Mouse (Mus musculus): ENCODE measurements at regions not wholly inside any gene's neighbourhood (a gene's known extent, or its start where the extent isn't known, plus 50 kb on each side); places are given as distances from the start of the nearest gene placed in this dataset.

DNA sequence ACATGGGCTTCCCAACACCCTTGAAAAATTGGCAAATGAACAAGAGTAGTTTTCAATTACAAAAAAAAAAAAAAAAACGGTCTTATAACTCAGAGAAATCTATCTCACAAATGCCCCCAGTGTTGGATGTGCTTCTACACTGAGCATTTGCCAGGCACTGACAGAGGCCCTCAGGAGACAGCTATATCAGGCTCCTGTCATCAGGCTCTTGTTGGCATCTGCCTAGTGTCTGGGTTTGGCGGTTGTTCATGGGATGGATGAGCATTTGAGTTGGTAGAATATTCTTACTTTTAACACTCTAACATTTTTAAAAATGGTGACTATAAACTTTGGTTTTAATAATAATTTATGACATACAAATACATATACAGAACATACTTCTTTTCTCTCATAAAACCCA, 1555.4 kb upstream of the Map3k7 start:
- DNase-seq, result peak; percentile 7 to 30

DNA sequence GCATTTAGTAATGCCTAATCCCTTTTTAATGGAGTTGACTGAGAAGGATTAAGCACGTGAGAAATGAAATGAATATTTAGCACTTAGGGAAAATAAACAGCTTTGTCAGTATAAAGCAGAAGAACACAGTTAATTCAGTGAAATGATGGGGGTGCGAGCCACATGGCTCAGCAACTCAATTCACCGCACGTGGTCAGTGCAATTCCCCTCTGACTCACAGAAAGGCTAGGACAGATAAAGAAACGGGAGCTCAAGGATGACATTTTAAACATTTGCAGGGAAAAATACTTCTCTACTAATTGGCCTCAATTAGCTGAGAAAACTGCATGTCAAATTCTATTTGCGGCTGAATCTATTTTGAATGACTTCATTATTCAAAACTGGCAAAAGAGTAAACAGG, 1516.3 kb upstream of the Map3k7 start:
- DNase-seq, result no peak

DNA sequence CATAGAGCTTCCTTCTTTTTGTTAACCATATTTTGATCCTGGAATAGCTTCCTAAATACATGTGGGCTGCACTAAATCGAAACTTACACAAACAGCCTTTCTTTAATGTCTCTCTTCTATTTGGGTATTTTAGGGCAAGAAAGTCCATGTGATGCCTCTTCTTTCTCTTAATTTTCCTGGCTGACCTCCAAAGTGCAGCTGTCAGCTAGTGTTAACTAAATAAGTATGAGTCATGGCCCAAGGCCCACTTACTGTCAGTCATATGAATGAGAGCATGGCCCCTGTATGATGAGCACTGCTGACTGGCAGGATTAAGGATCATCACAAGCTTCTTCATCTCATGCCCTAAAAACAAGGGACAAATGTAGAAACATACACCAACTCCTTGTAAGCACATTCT, 1513.5 kb upstream of the Map3k7 start:
- DNase-seq, result no peak

DNA sequence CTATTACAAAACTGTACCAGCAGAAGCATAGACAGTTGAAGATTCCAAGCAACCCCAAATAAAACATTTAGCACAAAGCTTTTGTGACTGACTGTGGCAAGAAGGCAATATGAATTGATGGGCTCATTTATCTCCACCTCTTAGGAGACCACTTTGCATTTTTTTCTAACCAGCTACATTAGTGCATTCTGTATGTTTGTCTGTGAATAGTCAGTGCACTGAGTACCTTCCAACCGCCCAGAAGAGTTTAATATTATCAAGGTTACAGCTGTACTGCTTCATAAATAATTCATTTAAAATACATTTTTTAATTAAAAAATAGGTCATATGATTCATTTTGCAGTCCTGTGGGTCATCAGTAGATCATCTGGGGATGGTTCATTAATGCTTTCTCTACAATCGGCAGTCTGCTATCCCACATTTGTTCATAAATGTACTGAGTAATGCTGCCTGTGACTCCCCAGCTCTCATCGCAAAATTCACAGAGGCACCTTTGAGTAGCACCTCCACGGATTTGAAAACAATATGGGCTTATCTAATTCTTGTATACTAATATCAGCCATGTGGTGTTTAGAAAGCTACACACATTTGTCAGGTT, 1496.5 kb upstream of the Map3k7 start:
- DNase-seq, result no peak

DNA sequence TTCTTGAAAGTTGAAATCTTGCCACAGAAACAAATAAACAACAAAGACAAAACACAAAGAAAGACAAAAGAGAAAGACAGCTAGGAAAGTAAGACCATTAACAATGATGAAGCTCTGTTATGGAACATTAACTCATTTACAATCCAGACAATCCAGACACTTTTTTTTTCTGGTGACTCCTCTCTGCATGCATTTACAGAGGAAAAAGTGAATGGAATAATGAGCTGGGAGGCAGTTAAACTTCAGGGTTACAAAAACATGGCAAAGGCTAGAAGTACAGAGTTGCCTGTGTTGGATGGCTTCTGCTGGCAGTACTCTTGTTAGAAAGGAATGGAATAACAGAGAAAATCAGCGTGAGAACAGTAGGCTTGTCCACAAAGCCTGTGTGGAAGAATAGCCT, 1487.3 kb upstream of the Map3k7 start:
- no peak for DNase-seq

DNA sequence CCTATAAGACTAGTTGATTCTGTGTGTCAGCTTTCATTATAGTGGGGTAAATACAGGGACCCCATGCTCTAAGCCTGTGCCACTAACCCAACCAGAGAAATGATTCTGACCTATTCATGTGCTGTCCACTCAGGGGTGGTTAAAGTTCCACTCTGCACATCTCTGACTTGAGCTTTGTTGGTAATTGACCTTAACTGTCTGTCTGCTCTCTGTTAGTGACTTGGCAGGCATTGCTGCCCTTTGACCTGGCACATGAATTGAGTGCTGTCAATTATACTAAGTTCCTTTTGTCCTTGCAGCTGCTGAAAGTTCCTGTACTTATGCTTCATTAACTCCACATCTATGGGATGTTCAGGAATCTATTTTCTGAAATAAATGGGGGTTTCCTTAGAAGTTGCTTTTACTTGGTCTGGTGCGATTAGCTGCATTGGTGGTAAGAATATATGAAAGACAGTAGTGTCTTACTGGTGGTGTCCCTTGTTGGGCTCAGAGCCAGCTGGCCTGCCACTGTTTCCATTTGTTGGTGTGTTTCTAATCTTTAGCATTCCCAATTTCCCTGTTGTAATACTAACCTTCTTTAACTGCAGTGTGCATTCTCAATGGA, 1463.7 kb upstream of the Map3k7 start:
- DNase-seq, result no peak

Measured in heart, adult 18-20 months (tissue).